Mouse (Mus musculus) gonadal fat pad, adult 2 months (tissue): ENCODE measurements around the gene H1fx. TPM values are rescaled to one million over a fixed set of nuclear protein-coding genes. Genes with fewer than 3 reads are reported as not detected.
"Not testable (repeated sequence)": the region's sequence is repeated elsewhere in the genome, so short reads cannot be mapped to it uniquely, and the experiment has no call there.

Experiments
- DNase-seq: peaks from one replicate; pipeline ENCODE4 v3.0.0-alpha.2; 2012; ENCODE audit warnings: low read depth
- polyA plus RNA-seq: library from polyadenylated mRNA; depleted of rRNA; stranded (reverse); fragments of >200 nt; gene quantifications from 2 replicates; pipeline ENCODE4 v1.2.3, GENCODE M21; 2012; rRNA removed

Gene H1fx
- 7.7 and 15.5 TPM in 2 replicates for polyA plus RNA-seq

GRCm38 (mm10) chr6:87981547-87982256 is at the start of gene H1fx:
Gene H1fx, minus strand, starts transcription at chr6:87981637.
- DNase-seq = no peak

DNA sequence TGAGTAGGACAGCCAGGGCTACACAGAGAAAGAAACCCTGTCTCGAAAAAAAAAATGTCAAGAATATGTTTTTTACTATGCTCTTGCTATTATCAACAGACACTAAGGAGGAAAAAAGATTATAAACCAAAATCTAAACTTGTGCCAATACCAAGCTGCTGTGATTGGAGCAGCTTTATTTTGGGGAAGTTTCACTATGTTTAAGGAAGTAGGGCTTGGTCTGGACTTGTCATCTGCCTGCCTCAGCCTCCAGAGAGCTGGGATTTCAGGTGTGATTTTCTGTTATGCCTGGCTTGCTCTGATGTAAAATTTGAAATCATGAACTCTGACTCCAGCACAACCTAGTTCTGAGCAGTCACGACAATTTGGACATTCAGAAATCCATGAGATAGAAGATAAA is 49.0 kb upstream of the H1fx start:
- no peak for DNase-seq

DNA sequence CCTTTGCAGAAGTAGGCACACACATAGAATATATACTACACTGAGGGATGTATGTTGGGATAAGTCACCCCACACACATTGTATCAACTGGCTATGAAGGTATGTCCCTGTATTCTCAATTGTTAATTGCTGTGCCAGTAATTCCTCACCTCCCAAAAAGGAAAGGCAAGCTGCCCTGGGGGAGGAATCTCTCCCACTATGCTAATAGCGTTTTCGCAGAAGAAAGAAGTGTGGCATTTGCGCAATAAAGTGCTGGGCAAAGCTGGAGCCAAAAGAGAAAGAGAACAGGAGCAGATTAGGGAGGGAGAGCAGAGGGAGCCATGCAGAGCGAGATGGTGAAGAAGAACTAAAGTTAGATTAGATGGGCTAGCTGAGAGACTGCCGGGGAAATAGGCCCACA is 46.0 kb upstream of the H1fx start:
- no peak for DNase-seq

- DNase-seq = peak; percentile 83
Measured at GRCm38 (mm10) chr6:88023316-88023890, 42.0 kb upstream of the H1fx start.

DNA sequence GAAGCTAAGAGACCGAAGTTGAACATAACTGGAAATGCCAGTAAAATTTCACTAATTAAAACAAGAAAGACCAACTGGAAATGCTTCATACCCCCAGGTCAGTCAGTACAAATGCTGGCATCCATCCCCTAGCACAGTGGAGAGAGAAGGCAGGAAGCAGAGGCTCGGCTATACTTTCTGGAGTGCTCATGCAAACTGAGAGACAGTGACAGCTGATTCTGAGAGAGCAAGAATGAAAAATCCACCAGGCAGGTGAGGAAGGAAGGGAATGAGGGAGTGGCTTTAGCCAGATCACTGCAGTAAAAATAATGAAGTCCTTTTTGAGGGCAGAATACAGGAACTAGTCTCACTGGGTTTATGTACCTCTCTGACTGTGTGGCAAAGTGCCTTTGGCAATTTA is 37.7 kb upstream of the H1fx start:
- no peak for DNase-seq

DNA sequence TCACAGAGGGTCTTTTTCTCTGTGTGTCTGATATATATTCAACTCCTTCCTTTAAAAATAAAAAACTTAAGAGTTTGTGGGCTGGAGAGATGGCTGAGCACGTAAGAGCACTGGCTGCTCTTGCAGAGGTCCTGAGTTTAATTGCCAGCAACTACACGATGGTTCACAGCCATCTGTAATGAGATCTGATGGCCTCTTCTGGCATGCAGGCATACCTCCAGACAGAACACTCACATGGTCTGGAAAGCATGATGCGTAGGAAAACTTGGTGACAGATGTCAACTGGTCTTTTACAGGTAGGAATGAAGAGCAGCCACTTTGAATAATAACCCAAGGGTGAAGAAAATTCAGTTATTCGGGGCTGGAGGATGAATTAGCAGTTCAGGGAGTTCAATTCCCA is 36.4 kb upstream of the H1fx start:
- no peak for DNase-seq

GRCm38 (mm10) chr6:88015797-88016196 is 34.4 kb upstream of the H1fx start:
- no peak for DNase-seq

- no peak for DNase-seq
Measured at GRCm38 (mm10) chr6:88013456-88013855, 32.0 kb upstream of the H1fx start.

DNA sequence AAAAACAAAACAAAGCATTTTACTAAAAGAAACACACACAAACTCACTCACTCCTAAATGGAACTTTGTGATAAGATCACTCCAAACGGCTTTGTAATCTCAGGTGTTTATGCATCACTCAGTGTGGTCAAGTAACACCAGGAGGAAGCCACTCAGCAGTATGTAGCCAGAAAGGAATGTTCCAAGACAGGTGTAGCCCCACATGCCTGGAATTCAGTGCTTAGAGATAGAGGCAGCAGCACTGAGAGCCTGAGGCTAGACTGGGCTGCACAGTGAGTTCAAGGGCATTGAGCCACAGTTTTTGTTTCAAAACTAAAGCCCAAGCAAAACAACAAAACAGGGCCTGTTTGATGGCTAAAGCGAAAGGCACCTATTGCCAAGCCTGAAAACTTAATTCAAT is 31.2 kb upstream of the H1fx start:
- no peak for DNase-seq

GRCm38 (mm10) chr6:88011106-88011505 is 29.7 kb upstream of the H1fx start:
- DNase-seq = not testable (repeated sequence)

GRCm38 (mm10) chr6:88009209-88009608 is 27.8 kb upstream of the H1fx start:
- no peak for DNase-seq

DNA sequence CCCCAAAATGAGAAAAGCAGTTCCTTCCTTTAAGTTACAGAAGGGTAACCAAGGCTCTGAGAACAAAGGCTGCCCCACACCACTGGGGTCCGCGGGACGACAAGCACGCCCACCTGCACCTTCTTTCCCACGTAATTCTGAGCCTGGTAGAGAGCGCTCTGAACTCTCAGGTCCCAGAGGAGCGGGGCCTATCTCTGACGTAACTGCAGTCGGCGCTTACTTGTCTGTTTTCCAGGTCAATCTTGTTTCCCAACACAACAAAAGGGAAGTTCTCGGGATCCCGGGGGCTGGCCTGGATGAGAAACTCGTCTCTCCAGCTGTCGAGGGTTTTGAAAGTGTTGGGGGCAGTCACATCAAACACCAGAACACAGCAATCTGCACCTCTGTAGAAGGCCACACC is 23.3 kb upstream of the H1fx start:
- not testable (repeated sequence) for DNase-seq

DNA sequence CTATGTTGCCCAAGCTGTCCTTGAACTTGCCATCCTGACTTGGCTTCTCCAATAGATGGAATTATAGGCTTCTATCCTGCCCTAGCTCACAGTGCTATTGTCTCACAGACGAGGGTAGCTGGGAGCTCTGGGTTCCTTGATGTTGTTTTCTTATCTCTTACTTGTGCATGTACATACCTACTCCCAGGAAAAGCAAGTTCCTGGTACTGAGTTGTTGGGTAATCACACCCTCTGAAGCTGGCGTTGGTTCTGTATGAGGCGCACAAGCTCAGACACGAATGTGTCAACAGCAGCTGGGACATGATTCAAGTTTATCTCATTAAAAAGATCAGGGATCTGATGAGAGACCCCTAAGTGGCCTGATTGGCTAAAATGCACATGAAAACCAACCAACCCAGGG is 22.0 kb upstream of the H1fx start:
- DNase-seq = no peak

- DNase-seq = no peak
Measured at GRCm38 (mm10) chr6:87998358-87998757, 16.9 kb upstream of the H1fx start.

GRCm38 (mm10) chr6:87997706-87998265 is 16.3 kb upstream of the H1fx start:
- DNase-seq = no peak

GRCm38 (mm10) chr6:87996606-87997005 is 15.2 kb upstream of the H1fx start:
- no peak for DNase-seq

DNA sequence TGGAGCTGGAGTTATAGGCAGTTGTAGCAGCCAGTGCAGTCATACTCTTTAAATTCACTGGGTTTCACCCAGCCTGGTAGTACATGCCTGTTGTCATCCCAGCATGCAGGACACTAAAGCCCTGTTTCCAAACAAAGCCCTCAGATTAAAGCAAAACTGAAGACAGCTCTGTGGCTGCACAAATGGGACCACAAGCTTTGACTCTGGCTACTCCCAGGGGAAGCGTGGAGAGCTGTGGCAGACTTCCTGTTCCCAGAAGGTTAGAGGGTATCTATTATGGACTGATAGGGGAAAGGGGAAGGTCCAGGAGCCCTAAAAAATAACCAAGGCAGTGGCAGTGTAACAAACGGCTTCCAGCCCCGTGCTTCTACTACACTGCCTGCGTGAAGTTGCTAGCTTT is 14.1 kb upstream of the H1fx start:
- DNase-seq = no peak

GRCm38 (mm10) chr6:87993790-87994571 is 12.5 kb upstream of the H1fx start:
- no peak for DNase-seq

DNA sequence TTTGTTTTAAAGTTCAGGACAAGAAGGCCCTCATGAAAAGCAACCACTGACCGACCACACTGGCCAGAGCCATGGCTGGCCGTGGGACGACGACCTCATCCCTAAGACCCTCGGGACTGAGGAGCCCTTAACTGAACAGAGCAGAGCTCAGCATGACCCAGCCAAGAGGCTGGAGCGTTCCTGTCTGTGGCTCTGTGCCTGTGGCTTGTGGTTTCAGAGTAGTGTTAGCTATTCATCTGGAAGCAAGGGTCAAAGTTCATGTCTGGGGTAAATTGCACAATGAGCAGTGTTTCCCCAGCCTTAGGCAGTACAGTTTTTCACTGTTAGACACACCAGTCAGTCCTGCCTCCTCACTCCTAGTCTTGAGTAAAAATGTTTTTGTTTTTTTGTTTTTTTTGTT is 11.3 kb upstream of the H1fx start:
- peak; percentile 47 for DNase-seq

- no peak for DNase-seq
Measured at GRCm38 (mm10) chr6:87991886-87992285, 10.4 kb upstream of the H1fx start.

- no peak for DNase-seq
Measured at GRCm38 (mm10) chr6:87991216-87991615, 9.8 kb upstream of the H1fx start.

DNA sequence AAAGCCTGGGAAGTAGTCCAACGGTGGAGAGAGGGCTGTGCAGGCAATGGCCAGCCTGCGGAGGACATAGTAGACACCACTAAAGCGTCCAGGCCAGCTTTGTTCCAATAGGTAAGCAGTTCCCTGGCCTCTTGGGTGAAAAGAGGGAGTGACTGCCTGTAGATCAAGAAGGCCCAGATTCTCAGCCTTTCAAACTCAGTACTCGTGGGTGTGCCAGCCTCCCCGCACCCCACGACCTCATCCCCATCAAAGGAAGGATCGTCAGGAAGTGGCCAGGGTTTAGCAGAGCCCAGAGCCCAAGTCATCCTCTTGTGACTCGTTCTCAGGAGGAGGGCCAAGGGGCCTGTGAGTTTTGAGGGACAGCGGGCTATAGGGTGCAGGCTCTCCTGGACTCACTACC is 1.1 kb upstream of the H1fx start:
- DNase-seq = no peak

DNA sequence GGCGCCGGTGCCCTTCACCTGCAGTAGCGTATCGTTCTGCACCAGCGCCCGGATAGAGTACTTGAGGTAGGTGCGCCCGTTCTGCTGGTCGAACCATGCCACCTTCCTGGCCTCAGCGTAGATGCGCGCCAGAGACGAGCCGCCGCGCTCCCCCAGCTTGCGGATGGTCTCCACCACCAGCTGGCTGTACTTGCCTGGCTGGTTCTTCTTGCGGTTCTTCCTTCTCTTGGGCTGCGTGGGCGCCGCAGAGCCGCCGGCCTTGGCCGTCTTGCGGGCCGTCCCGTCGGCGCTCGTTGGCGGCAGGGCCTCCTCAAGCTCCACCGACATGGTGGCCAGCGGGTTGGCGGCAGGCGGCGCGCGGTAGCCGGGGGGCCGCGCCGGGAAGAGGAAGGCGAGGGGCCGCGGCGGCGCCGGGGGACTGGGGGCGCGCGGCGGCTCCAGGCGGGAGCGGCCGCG is 379 bp downstream of the H1fx start:
- DNase-seq = no peak
